Mouse (Mus musculus) liver, adult 2 months (tissue): Measurements from ENCODE around the gene Mettl7b. TPM values are rescaled to one million over a fixed set of nuclear protein-coding genes. Genes with fewer than 3 reads are reported as not detected.
A peak's percentile ranks its signal among the peaks of the same experiment; 100 is the strongest.

Source experiments
- DNase-seq: peaks from one replicate; pipeline ENCODE4 v3.0.0-alpha.2; 2011; ENCODE audit warnings: low read depth, low spot score; ENCODE audit errors: extremely low read depth
- H3K27ac ChIP-seq: fragments of 200-500 bp; replicated peaks from 2 replicates; pipeline ENCODE4 v1.5.1; 2012; ENCODE audit warnings: low read depth, mild to moderate bottlenecking, control low read depth, inconsistent platforms, low read length; ENCODE audit not compliant: insufficient read depth
- H3K27me3 ChIP-seq: fragments of 200-500 bp; 2 replicates; pipeline ENCODE4 v1.6.1; 2012; ENCODE audit warnings: mild to moderate bottlenecking, moderate library complexity, low read length, inconsistent platforms; ENCODE audit not compliant: control insufficient read depth, insufficient read depth
- H3K36me3 ChIP-seq: fragments of 200-500 bp; 2 replicates; pipeline ENCODE4 v1.6.1; 2012; ENCODE audit warnings: low read length, inconsistent platforms; ENCODE audit not compliant: control insufficient read depth, insufficient read depth
- H3K4me1 ChIP-seq: fragments of 200-500 bp; 2 replicates; pipeline ENCODE4 v1.6.1; 2011; ENCODE audit warnings: low read length; ENCODE audit not compliant: control insufficient read depth, insufficient read depth
- H3K4me3 ChIP-seq: fragments of 200-500 bp; 2 replicates; pipeline ENCODE4 v1.5.1; 2011; ENCODE audit warnings: low read depth, mild to moderate bottlenecking, control low read depth, low read length, moderate library complexity; ENCODE audit not compliant: insufficient read depth
- H3K79me2 ChIP-seq: fragments of 200-500 bp; 2 replicates; pipeline ENCODE4 v1.6.1; 2012; ENCODE audit warnings: inconsistent platforms, mild to moderate bottlenecking, low read length, moderate library complexity; ENCODE audit not compliant: control insufficient read depth, insufficient read depth
- H3K9ac ChIP-seq: fragments of 200-500 bp; 2 replicates; pipeline ENCODE4 v1.6.1; 2012; ENCODE audit warnings: low read depth, mild to moderate bottlenecking, control low read depth, inconsistent platforms, low read length
- CTCF ChIP-seq: fragments of 200-500 bp; IDR thresholded peaks from 2 replicates; pipeline ENCODE4 v1.5.1; 2011; ENCODE audit warnings: low read depth, low read length, control low read depth
- POLR2A ChIP-seq: fragments of 200-500 bp; IDR thresholded peaks from 2 replicates; pipeline ENCODE4 v1.6.1; 2011; ENCODE audit warnings: low read length, control low read depth; ENCODE audit not compliant: insufficient read depth; ENCODE audit errors: extremely low read depth
- WGBS: fragments of 180-500 bp; shearing (Covaris S2); methylation state at CpG from one replicate; pipeline ENCODE4 v1.1.7; 2018; 5-methylcytosine and 5-hydroxymethylcytosine counted together
- polyA plus RNA-seq: library from polyadenylated mRNA; depleted of rRNA; stranded (reverse); fragments of >200 nt; gene quantifications from 2 replicates; pipeline ENCODE4 v1.2.3, GENCODE M21; 2012
- total RNA-seq: library from RNA; depleted of rRNA; stranded (reverse); fragments of >200 nt; gene quantifications from 2 replicates; pipeline ENCODE4 v1.2.3, GENCODE M21; 2014

The Mettl7b gene
- total and polyA plus RNA-seq, 2 experiments: 639 to 780 TPM

DNA sequence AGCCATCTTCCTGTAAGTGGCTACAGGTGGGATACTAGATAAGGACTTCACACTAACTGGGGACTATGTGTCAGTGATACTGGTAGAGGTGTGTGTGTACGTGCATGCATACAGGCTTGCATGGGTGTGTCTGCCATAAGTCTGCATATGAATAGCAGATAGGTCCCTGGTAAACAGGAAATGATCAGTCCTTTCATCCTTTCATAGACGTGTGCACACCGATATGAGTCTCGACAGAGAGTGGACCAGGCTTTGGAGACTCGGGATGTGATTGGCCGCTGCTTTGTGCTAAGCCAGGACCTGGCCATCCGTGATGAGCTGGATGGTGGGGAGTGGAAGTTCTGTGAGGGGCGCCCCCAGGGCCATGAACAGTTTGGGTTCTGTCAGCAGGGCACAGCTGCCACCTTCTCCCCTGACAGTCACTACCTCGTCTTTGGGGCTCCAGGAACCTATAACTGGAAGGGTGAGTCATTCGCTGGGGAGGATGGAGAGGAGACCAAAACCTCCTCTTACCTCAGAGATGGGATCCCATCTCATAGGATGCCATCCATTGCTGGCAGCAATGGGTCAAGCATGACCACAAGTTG lies 20.2 kb downstream of the Mettl7b start:
- WGBS: 80% methylated on average over 10 of the region's 10 CpGs
- Histone ChIP-seq H3K27ac (no peak overlapping the region), H3K4me1 (0 out of 2 replicates have a peak, but pooled peaks cover 3% of the 10 kb centered on the region), H3K27me3 (no peaks in the 10 kb centered on the region), H3K36me3 (no peaks in the 10 kb centered on the region), H3K4me3 (no peak overlapping the region), H3K79me2 (no peaks in the 10 kb centered on the region; the same call in 1 of the 2 replicates), H3K9ac (no peak overlapping the region)
- DNase-seq: no peak
- TF ChIP-seq POLR2A (no peak), CTCF (no peak)

- H3K27ac ChIP-seq: peak overlapping the region; percentile 68
- H3K4me3 ChIP-seq: peak overlapping the region; percentile 33; the same call in 1 of the 2 replicates
- 20% methylated on average over 5 of the region's 5 CpGs for WGBS
Measured at GRCm38 (mm10) chr10:128938974-128939373, 21.8 kb downstream of the Mettl7b start.

GRCm38 (mm10) chr10:128938457-128938856 lies 22.3 kb downstream of the Mettl7b start:
- Histone ChIP-seq H3K4me3 (no peak overlapping the region), H3K4me1 (peaks cover 9% of the 10 kb centered on the region), H3K27ac (peak overlapping the region; percentile 68), H3K27me3 (no peaks in the 10 kb centered on the region), H3K79me2 (no peaks in the 10 kb centered on the region; the same call in 1 of the 2 replicates), H3K36me3 (no peaks in the 10 kb centered on the region), H3K9ac (no peak overlapping the region)
- WGBS: 34% methylated on average over 9 of the region's 9 CpGs
- peak; percentile 97 for DNase-seq
- TF ChIP-seq CTCF (no peak), POLR2A (0 out of 2 replicates have a peak, but pooled peaks have one; percentile 11)

More at GRCm38 (mm10) chr10:128938974-128939373, 21.8 kb downstream of the Mettl7b start:
- Histone ChIP-seq H3K79me2 (no peaks in the 10 kb centered on the region; the same call in 1 of the 2 replicates), H3K36me3 (no peaks in the 10 kb centered on the region), H3K27me3 (no peaks in the 10 kb centered on the region), H3K9ac (peak overlapping the region; percentile 52), H3K4me1 (peaks cover 9% of the 10 kb centered on the region)
- peak; percentile 69; the same call in 1 of the 2 replicates for TF ChIP-seq POLR2A
- no peak for TF ChIP-seq CTCF
- peak; percentile 95 for DNase-seq

- H3K27me3 ChIP-seq: no peaks in the 10 kb centered on the region
Measured at GRCm38 (mm10) chr10:128937756-128938390, 22.9 kb downstream of the Mettl7b start.

DNA sequence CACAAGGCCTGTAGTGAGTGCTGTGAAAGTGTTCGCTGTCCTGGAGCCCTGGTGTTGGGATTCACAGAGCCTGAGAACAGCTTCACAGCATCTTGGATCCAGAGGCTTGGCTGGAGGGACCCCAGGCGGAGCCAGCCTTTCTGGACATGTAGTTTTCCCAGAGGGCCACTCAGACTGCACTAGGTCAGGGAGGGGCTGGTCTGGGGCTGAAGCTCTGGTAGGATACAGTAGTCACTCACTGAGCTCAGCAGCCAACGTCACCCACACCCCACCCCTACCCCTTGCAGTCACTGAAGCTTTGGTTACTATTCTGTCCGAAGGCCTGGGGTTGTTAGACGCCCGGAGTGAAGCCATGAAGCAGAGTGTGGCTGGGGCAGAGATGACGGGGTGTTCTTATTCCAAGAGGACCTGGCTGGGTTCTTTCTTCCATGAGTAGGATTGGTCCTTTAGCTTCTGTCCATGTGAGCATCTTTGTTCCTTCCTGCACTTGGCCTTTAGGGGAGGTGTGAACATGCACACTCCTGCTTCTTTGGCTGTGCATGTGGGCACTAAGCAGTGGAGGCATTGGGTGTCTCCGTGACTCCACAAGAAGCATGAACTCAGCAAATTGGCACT lies 24.9 kb downstream of the Mettl7b start:
- Histone ChIP-seq H3K27me3 (no peaks in the 10 kb centered on the region), H3K27ac (no peak overlapping the region), H3K4me1 (peaks cover 11% of the 10 kb centered on the region), H3K36me3 (no peaks in the 10 kb centered on the region), H3K4me3 (no peak overlapping the region), H3K79me2 (no peaks in the 10 kb centered on the region), H3K9ac (no peak overlapping the region)
- 92% methylated on average over 8 of the region's 8 CpGs for WGBS
- no peak for TF ChIP-seq POLR2A
- no peak for TF ChIP-seq CTCF
- no peak for DNase-seq

More at GRCm38 (mm10) chr10:128937756-128938390, 22.9 kb downstream of the Mettl7b start:
- 82% methylated on average over 12 of the region's 12 CpGs for WGBS
- no peaks in the 10 kb centered on the region for H3K36me3 ChIP-seq
- H3K9ac ChIP-seq: no peak overlapping the region
- peaks cover 11% of the 10 kb centered on the region for H3K4me1 ChIP-seq
- H3K27ac ChIP-seq: peak overlapping the region; percentile 30; the same call in 1 of the 2 replicates
- no peaks in the 10 kb centered on the region; the same call in 1 of the 2 replicates for H3K79me2 ChIP-seq
- TF ChIP-seq POLR2A: no peak
- TF ChIP-seq CTCF: no peak
- no peak overlapping the region for H3K4me3 ChIP-seq
- DNase-seq: no peak
